Mouse (Mus musculus): Measurements from ENCODE around the gene Cox10.

The Cox10 gene

DNA sequence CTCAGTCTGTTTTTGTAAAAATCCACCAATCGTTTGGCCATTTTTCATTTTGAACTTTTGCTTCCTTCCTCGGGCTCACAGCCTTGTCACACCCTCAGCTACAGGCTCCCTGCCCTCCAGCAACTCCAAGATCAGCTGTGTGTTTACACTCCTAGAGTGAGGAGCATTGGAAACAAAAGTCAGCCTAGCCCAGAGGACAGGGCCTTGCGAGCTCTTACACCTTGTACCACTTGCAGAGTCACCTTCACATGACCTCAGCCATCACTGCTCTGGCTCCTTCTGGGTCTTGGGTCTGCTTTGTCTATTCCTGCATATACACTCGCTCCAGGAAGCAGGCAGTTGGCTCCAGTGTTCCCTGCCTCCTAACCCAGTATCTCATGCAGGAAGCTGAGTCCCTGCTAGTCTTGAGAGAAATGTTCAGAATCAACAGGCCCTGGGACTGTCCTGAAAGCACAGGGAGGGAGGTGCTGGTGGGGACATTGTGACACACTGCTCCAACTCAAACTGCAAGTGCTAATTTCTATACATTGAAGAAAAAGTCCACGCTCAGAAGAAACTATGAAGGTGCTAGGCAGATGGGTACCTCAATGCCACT is 79.0 kb downstream of the Cox10 start:
- in situ Hi-C loops (cut with MseI, MboI) = no loop called here

DNA sequence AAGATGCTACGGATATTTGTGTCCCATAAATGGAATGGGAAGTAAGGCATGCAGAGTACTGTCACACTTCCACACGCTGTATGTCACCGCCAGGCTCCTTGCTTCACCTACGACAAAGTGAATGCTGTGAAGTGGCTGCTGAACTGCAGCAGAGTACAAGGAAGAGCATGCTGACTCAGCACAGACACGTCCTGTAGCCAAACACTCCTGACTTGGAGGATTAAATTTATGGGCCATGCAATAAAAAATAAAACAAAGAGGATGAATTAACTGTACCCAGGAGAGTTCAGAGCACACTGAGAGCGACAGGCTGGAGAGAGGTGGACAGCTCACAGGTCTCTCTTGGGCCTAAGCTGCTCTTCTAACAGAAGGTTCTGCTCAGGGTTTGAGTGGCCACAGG is 79.8 kb downstream of the Cox10 start:
- in situ Hi-C loops (cut with MseI, MboI) = no loop called here

DNA sequence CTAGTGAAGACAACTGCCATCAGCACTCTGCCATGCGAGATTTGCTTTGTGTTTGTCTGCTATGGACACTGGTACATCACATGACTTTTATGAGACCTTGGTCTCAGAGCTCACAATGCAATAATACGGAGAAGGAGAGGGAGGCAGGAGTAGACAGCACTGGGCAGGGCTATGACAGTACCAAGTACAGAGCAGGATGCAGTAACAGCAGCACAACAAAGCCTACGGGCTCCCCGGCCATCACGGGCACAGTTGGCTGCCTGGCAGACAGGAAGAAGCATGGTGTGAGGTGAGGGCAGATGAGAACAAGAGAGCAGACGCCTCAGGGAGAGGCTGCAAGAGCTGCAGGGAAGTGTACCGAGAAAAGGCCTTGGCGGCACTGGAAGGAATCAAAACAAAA is 87.3 kb downstream of the Cox10 start:
- in situ Hi-C loops (cut with MseI, MboI) = no loop called here

DNA sequence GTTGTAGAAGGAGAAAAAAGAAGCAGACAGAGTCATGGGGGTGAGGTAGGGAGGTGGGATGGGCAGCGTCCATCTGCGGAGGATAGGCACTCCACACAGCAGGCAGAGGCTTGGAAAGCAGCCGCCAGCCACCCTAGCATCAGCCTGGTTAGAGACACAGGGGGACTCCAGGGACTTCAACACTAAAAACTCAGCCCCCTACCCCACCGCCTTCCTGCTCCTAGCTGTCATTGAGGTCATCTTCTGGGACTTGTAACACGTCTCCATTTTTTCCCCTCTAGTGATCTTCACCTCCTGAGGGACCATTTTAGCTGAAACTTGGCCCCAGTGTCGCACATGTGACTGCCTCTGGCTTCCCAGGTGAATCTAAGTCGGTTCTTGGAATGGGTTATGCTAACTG is 88.5 kb downstream of the Cox10 start:
- in situ Hi-C loops (cut with MseI, MboI) = no loop called here

DNA sequence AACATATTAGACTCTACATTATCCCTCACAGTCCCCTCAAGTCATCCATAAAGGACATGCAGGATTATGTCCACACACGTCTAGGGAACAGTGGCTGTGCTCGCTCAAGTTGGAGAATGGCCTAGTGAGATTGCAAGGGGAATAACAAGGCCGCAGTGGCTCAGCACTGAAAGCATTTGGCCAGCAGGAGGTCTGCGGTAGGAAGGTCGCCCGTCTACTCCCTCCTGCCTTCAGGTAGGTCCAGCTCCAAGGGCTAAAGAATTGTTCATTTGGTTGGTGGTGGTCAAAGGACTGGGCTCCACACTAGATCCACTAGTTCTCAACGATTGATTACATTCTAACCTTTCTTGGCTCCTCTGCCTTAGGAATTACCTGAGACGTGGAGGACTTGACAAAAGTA is 89.0 kb downstream of the Cox10 start:
- in situ Hi-C loops (cut with MseI, MboI) = no loop called here

DNA sequence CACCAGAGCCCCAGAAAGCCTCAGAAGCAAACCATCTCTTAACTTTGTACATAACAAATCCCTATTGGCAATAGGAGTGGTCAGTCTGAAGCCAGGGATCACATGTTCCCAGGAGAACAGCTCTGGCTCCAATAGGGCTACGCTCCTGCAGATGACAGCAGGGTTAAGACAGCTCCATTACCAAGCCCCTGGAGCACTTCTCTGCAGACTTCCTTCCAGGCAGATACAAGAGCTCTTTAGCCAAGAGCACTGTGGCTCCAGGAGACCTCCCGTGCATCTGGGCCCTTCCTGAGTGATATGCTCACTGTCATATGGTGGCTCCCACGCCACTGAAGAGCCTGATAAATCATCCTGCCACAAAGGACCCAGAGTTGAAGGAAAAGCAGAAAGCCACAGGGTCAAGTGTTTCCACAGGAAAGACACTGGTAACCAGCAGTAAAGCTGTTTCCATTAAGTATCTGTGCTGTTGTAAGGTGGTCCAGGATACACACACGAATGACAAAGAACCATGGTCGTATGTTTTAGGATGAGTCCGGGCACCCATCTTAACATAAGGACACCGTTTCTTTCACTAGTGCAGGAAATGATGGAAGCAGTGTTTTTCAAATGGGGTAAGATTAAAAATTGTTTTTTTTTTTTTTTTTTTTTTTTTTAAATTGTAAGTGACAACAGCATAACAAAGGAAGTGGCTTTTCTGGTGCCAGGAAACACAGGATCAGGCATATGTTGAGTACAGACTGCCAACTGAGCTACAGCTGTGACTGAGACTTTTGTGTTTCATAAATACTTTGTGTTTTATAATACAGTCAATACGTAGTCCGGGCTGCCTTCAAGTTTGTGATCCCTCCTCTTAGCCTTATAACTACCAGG is 90.0 kb downstream of the Cox10 start:
- in situ Hi-C loops (cut with MseI, MboI) = no loop called here

DNA sequence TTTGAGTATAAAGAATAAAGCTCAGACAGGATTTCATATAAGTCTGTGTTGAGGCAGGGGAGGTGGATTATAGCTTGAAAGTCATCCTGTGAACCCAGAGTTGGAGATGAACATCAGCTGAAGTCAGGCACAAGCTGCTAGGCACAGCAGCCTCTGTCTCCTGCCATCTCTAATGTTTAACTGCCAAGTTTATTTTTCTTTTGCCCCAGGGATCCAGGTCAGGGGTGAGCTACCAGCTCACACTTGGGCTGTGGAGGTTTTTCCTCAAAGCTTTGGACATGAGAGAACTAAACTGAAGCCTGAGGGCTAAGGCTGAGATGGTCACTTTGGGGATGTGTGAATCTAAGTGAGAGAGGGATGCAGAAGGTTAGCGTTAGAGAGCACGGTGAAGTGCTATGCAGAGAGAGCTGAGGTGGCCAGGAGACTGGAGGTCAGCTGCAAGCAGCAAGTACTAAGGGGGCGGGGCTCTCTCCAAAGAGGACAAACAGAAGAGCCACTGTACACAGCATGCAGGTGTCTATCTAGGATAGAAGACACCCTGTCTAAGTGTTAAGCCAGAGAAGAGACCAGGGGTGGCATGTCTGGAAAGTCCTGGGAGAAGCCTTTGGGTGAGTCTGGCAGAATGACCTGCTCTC is 91.1 kb downstream of the Cox10 start:
- in situ Hi-C loops (cut with MseI, MboI) = no loop called here

DNA sequence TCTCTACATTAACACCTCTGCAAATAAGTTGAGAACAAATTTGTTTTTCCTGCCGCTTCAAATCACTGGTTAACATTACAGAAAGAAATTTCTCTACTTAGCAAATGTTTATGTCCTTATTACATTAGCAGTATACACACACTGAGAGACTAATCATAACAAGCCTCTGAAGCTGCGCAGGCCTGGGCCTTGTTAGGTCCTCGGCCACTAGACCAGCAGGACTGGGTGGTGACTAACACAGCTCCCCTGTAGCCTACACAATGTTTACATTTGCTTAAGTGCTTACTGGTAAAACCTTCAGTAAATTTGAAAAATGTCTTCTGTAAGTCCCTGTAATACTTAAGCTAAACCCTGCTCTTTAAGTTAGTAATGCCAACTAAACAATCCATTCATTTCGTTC is 92.6 kb downstream of the Cox10 start:
- in situ Hi-C loops (cut with MseI, MboI) = no loop called here

DNA sequence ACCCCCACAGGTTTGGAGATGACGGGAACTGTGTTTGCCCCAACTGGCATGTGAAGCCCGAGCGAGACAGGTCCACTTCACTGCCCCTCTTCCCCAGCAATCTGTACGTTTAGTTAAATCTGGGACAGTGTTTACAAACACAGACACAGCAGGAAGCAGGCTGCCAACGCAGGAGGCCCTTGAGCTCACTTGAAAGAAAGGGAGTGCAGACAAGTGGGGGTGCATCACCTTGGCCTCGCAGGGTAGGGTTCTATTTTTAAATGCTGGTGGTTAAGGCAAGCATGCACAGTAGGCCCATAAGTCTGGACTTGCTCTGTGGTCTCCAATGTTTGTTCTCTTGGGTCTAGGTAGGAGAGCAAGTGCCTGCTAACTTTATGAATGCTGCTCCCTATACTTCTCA is 93.8 kb downstream of the Cox10 start:
- in situ Hi-C loops (cut with MseI, MboI) = no loop called here

DNA sequence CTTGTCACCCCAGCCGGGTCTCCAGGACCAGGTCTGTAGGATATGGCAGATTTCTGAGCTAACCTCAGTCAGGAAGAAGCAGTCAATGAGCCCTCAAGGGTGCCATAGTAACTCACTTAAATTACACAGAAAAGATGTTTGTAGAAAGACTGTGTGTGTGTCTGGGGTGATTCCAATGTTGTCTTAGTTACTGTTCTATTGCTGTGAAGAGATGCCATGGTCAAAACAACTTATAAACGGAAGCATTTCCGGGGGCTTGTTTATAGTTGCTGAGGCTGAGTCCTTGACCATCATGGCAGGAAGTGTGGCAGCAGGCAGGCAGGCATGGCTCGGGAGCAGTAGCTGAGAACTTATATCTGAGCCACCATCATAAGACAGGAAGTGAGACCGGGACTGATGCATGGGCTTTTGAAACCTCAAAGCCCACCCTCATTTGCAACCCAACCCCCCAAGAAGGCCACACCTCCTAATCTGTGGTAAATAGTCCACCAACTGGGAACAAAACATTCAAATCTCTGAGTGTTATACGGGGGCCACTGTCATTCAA is 94.6 kb downstream of the Cox10 start:
- in situ Hi-C loops (cut with MseI, MboI) = no loop called here

DNA sequence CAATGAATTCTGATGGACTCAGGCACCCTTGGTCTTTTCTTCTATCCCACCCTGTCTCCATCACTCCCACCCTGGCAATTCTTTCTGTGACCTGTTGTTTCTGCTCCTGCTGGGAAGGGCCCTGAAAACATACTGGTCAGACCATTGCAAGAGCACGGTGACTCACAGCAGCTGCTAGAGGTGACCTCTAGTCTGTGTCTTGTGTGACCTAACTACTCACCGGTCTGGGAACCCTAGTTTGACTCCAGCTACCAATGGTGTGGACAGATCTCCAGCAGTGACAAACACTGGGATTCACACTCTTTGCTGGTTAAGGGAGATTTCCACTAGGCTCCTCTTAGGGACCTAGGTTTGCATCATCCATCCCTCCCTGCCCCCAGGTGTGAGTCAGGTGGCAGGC is 101.5 kb downstream of the Cox10 start:
- in situ Hi-C loops (cut with MseI, MboI) = no loop called here

DNA sequence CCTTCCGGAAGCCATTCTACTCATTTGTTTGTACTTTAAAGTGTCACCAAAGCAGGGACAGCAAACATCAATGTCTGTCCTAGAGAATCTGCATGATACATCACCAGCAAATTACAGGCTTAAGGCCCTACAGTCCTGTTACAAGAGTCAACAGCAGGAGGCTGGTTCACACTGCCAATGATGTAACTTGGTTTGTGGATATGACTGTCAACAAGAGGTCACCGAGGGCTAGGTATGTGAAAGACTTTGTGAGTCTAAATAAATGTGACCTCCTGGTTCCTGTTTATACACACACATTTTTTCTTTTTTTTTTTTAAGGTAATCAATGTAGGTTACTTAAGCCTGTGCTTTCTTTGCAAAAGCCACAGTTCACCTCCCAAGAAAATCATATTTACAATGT is 102.5 kb downstream of the Cox10 start:
- in situ Hi-C loops (cut with MseI, MboI) = no loop called here

DNA sequence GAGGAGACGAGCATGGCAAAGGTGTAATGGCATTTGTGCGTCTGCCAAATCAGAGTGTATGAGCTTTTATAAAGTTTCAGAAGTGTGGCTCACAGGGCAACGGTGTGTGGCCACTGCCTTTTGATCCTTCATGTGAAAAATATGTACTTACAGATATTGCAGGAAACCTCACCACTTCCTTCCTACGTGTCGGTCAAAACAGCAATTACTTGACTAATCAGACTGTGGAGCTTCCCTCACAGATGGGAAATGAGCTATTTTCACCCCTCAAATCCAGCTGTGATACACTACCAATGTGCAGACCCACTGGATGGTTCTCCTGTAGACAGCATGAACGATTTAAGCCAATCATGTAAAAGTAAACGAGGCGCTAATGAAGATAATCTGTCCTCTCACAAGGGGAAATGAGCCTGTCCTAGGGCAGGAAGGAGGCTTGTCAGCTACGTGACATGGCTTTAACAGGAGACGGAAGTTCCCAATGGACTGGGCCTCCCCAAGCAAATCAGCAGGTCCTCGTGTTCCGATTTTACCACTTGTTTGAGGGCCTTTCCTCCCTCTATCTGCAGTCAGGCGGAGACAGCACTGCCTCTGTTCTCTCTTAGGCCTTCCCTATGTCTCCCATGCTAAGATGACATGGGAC is 103.9 kb downstream of the Cox10 start:
- in situ Hi-C loops (cut with MseI, MboI) = no loop called here

DNA sequence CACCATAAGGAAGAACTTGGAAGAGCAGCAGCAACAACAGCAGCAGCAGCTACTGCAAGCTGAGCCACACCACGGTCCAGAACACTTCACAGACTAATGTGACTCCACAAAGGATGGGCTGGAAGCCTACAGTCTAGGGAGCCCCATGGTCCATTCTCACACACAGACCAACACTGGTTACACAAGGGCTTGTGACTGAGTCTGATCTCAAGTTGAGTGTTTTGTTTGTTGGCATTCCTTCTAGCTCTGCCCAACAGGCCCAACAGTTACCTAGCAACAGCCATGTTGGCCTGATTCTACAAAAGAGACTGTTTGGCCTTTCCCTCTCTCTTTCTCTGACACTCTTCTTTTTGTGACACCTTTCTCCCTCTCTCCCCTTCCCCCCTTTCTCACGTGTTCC is 105.3 kb downstream of the Cox10 start:
- in situ Hi-C loops (cut with MseI, MboI) = no loop called here

DNA sequence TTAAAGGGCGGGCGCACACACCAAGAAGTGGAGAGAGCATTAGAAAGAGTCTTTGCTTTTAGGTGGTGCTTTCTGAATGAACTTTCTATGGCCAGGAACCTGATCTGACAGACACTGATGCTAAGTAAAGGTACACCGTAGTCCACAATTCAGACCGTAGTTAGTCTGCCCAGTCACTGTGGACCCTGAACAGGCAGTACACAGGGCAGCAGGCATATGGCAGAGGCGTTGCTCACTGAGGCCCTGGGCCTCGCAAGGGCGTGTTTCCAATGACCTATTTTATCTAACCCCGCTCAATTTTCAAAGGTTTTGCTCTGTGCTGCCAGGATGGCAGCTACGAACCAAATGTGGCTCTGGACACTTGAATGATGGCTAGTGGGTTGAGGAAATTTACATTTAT is 107.8 kb downstream of the Cox10 start:
- in situ Hi-C loops (cut with MseI, MboI) = no loop called here

DNA sequence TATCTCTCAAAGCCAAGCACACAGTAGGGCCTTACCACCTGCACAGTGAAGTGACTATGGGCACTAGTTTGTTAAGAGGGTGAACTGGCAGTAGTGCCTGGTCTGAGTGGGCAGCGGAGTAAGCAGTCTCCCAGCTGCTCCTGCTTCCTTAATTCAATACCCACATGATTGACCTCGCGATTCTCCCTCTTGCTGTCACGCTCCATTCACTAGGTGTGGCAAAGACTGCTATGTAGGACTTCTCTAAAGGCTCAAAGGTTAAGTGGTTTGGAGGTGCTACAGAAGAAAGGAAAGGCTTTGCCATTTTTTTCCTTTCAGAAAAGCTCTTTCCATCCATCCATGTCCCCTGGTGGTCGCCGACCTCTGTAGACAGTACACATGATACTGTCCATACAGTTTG is 108.5 kb downstream of the Cox10 start:
- in situ Hi-C loops (cut with MseI, MboI) = no loop called here

DNA sequence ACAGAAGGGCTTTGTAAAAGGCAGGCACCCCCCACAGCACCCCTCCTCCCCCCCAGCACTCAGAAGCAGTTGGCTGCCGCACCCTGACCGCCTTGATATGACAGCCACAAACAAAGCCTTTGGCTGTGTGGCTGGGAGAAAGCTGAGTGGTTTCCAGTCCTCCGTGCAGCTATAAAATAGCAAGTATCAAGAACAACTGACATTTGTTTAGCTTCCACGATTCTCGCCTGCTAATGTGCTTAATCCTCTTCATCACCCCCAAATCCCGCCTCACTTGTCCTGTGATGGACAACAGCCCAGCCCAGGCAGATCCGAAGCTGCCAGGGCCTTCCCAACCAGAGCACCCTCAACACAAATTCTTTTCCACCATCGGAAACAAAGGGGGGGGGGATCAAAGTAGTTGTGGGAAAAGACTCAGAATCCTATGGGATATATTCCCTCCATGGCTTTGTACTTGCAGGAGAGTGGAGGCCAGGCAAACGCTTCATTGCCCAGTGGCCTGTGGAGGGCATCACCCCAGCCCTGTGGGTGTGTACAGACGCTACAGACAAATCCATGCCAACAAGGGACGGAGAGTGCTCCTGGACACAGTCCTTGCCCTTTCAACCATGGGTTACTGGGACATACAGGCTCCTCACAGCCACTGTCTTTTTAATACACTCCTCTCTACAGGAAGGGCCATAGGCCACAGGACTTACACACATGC is 109.9 kb downstream of the Cox10 start:
- in situ Hi-C loops (cut with MseI, MboI) = no loop called here

DNA sequence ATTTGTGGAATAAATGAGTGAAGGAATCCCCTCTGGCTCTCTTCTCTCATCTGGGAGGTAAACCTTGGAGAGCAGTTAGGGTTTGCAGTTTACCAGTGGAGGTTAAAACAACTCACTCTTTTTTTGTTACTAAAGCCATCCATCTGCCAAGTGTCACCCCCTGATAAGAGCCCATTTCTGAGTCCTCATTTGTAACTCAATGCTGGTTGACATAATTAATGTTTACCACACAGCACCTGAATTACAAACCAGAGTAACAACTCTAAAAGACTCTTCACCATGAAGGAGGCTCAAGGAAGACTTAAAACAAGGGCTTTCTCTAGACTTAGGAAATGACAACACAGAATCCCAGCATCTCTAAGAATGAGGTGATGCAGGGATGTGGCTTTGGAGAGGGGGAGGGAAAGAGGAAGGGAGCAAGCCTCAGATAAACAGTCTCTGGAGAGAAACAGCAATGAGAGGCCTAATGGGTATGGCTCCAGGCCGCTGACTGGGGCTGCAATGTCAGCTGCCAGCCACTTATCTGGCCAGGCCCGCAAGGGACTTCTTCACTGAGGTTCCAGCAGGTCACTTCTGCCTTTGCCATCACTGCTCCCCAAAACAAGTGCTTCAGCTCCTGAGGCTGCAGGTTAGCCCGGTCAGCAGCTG is 110.8 kb downstream of the Cox10 start:
- in situ Hi-C loops (cut with MseI, MboI) = no loop called here

DNA sequence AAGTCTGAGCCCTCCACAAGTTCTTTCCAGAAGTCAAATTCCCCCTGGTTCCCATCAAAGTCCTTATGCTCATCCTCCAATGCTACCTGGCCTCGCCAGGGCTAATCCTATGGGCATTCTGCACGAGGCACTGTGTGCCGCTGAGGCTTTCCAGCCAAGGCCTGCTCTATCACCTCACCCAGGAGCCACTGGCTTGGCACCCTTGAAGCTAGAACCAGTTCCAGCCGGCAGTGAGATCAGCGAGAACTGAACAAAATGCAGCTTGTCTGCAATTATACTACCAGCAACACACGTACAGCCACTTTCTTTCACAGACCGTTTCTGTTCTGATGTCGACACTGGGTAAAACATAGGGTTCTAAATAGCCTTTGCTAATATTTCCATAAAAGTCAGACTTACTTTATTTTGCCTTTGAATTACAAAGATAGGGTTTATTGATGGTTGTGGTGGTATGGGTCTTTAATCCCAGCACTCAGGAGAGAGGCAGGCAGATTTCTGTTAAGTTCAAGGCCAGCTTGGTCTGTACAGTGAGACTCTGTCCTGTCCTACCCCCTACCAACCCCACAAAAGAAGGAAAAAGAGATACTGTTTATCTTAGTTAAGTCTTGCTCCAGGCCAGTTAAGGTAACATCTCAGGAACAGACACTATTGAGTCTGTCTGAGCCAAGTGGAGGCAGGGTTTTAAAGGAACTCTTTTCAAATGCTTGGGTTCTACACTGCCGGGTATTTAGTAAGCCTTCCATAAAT is 111.5 kb downstream of the Cox10 start:
- in situ Hi-C loops (cut with MseI, MboI) = no loop called here

DNA sequence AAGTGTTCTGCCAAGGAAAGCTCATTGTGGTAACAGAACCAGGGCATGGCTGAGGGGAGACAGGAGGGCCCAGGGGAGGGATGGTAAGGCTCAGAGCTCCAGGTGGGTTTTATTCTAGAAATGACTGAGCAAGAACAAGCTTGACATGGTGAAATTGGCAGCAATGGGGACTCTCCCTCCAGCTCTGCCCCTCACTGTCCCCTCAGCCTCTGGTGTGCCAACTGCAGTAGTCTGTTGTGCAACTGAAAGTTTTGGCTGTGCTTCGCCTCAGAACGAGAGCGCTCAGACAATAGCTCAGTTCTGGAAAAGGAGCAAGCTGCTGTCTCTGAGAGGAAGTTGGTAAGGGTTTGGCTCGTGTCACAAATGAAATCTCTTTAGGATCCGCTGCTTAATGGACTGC is 113.8 kb downstream of the Cox10 start:
- in situ Hi-C loops (cut with MseI, MboI) = no loop called here
